Mouse (Mus musculus): ENCODE data around the gene Hk2. TPM values are rescaled to one million over a fixed set of nuclear protein-coding genes. Genes with fewer than 3 reads are reported as not detected.

Gene Hk2
- 1 to 10 TPM; 4.0 to 9.6 TPM for polyA plus RNA-seq (2012; fragmentation: generic; extraction: Trizol)

DNA sequence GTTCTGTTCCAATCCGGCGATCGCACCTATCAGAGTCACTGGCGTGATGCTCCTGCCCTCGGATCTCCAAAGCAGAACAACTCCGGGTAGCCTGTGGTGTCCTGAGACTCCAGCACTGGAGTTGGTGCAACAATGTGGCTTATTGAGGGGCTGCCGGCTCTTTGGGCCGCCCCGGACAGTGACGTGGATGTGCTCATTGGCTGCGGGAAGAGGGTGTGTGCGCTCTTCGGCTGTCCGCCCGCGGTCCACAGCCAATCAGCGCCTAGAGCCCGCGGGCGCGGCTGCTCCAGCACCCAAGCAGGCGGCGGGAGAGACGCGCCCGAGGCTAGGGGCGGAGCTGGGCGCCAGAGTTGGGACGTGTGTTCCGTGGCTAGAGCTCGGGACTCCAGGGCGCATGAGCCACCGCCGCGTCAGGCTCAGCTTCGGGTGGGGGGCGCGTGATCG lies at the start of gene Hk2:
Gene Hk2 (minus strand): TSS at position 134 of the 444 bp plus-strand sequence.

DNA sequence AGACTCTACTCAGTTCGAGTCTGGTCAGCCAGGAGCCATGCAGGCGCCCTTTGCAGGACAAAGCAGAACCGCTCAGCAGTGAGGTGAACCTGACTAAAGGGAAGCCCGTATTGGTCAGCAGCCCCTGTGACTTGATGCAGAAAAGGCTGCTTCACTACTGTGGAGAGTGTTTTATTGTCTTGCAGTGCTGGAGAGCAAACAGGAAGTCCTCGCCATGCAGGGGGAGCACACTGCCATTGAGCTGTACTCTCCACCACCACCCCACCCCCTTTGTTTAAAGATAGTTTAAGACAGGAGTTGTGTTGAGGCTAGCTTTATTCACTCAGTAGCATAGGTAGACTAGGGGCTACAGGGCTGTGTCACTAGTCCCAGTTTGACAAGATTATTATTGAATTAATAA lies 69.0 kb downstream of the Hk2 start, which contains the start of gene Pole4:
Gene Pole4 (minus strand): TSS at position 145 of the 400 bp plus-strand sequence.

Other genes with a start within 250 kb of the Hk2 start
- 10 to 100 TPM; 31.6 to 52.8 TPM for gene Pole4, start 69.1 kb downstream of the Hk2 start, polyA plus RNA-seq (2012; fragmentation: generic; extraction: Trizol)
- not detected for gene Sema4f, start 165.3 kb upstream of the Hk2 start, polyA plus RNA-seq (2012; fragmentation: generic; extraction: Trizol)
- 1 to 10 TPM; 1.2 to 8.0 TPM for gene M1ap, start 172.4 kb upstream of the Hk2 start, polyA plus RNA-seq (2012; fragmentation: generic; extraction: Trizol)

Measured in C3H10T1/2 (cell line).